Mouse (Mus musculus): ENCODE data around the gene Col9a3. TPM values are rescaled to one million over a fixed set of nuclear protein-coding genes. Genes with fewer than 3 reads are reported as not detected.

Col9a3 gene
- total and polyA plus RNA-seq, 2 experiments from 2014 or later, result 29.8 to 47.6 TPM

DNA sequence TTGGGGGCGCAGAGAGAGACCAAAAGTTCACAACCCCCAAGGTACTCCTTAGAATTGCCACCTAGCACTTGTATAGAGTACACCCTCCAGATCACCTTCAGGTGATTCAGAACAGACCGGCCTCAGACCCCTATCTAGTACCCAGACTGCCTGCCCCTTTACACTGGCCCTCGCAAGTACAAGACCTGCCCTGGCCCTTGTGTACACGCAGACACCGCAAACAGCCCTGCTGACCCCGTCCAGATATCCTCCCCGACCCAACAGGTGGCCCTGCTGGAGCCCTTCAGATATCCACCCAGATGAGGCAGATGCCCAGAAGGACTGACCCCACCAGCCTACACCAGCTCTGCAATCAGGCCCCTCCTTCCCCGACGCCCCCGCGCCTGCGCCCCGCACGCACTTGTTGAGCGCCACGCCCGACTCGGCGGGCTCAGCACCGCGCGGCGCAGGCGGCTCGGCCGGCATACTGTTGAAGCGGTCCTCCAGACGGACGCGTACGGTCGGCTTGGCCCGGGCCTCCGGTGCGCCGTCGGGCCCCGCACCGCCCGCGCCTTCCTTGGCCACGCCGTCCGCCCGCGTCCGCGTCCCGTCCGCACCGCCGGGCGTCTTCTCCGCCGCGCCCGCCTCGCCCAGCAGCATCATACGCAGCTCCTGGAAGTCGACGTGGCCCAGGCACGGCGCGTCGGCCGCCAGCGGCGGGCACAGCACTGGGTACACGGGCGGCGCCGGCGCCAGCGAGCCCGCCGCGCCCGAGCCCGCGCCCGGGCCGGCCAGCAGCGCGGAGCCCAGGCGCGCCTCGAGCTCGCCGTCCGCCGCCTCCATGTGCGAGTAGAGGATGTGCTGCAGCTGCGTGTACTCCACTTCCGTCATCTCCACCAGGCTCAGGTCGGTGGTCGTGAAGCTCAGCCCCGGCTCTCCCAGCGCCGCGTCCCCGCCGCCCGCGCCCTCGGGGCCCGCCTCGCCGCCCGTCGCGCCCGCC lies 44.3 kb downstream of the Col9a3 start:
- WGBS, result 4% methylated on average over 95 of the region's 112 CpGs
- Histone ChIP-seq H3K4me1 (ENCODE audit: insufficient read depth, low read length) (no peaks in the 10 kb centered on the region), H3K9me3 (ENCODE audit: low read length) (peaks cover 19% of the 10 kb centered on the region; the same call in 1 of the 2 replicates), H3K36me3 (ENCODE audit: insufficient read depth, low read length) (no peaks in the 10 kb centered on the region), H3K4me3 (ENCODE audit: low read depth, low read length) (peak overlapping the region; percentile 40), H3K27ac (ENCODE audit: low read depth, low read length) (no peak overlapping the region), H3K27me3 (ENCODE audit: insufficient read depth, low read length) (peaks cover 33% of the 10 kb centered on the region), H3K9ac (replicated peaks; ENCODE audit: low read length, poor library complexity, severe bottlenecking) (peak overlapping the region; percentile 8; the same call in 1 of the 2 replicates), H3K4me2 (ENCODE audit: low read depth, low read length, poor library complexity, severe bottlenecking) (peak overlapping the region; percentile 43)
- ATAC-seq (ENCODE audit: low FRiP score), result peak; percentile 52; the same call in 1 of the 2 replicates
- no peak for TF ChIP-seq CTCF (IDR thresholded peaks at IDR 0.05)
- DNase-seq (ENCODE audit: low spot score), result no peak

DNA sequence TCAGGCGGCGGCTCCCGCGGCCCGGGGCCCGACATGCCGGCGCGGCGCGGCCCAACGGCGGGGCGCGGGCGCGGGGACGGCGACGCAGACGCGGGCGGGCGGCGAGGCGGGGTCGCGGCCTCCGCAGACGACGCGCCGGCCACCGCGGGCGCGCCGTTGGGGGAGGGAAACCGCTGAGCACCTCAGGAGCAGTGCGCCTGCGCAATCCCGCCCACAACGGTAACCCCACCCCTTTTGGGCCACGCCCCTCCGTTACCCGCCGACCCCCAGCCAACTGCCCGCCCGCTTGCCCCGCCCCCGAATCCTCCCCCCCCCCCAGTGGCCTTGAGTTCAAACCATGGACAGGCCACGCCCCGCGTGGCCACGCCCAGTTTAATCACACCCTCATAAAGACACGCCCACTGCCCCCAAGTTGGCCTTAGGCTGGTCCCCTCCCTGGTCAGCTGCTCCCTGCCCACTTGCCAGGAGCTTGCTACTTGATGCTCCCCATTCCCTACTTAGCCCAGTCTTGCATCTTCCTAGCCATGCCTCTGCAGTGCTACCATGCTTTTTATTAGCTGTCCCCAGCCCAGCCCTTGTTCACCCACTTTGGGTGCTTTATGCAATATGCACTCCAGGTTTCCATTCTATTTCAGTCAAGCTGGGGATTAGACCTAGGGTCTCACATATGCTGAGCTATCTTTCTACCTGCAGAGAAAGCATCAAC lies 45.1 kb downstream of the Col9a3 start, which contains the start of gene Tcfl5:
Gene Tcfl5 (minus strand): TSS at position 154 of the 706 bp plus-strand sequence.
- no peak for TF ChIP-seq CTCF (IDR thresholded peaks at IDR 0.05)
- H3K9ac ChIP-seq (replicated peaks; ENCODE audit: low read length, poor library complexity, severe bottlenecking), result peak within 1 kb of the TSS; percentile 8; the same call in 1 of the 2 replicates

DNA sequence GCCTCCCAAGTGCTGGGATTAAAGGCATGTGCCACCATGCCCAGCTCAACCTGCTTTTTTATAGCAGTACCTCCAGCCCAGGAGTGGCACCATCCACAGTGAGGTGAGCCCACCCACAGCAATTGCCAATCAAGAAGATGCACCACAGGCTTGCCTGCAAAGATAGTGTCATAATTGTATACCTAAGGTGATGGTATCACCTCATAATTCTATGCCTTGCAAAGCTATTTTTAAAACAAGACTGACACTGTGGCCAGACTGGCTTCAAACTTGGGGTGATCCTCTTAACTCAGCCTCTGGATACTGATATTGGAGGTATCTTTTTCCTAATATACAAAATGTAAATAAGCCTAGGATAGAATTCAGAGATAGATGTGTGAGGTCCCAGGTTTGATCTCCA lies 46.0 kb downstream of the Col9a3 start:
- Histone ChIP-seq H3K27me3 (ENCODE audit: insufficient read depth, low read length) (peaks cover 33% of the 10 kb centered on the region), H3K9me3 (ENCODE audit: low read length) (peaks cover 19% of the 10 kb centered on the region; the same call in 1 of the 2 replicates), H3K9ac (replicated peaks; ENCODE audit: low read length, poor library complexity, severe bottlenecking) (no peak overlapping the region), H3K4me2 (ENCODE audit: low read depth, low read length, poor library complexity, severe bottlenecking) (no peak overlapping the region), H3K36me3 (ENCODE audit: insufficient read depth, low read length) (no peaks in the 10 kb centered on the region), H3K4me3 (ENCODE audit: low read depth, low read length) (no peak overlapping the region), H3K4me1 (ENCODE audit: insufficient read depth, low read length) (no peaks in the 10 kb centered on the region), H3K27ac (ENCODE audit: low read depth, low read length) (no peak overlapping the region)
- ATAC-seq (ENCODE audit: low FRiP score) (no peak), DNase-seq (ENCODE audit: low spot score) (no peak)
- no peak for TF ChIP-seq CTCF (IDR thresholded peaks at IDR 0.05)

More for the DNA sequence above, 45.1 kb downstream of the Col9a3 start, which contains the start of gene Tcfl5:
- ATAC-seq (ENCODE audit: low FRiP score), result no peak
- 2% methylated on average over 34 of the region's 56 CpGs for WGBS
- H3K4me3 ChIP-seq (ENCODE audit: low read depth, low read length), result peak within 1 kb of the TSS; percentile 40
- H3K27ac ChIP-seq (ENCODE audit: low read depth, low read length), result no peak within 1 kb of the TSS
- no peak for DNase-seq (ENCODE audit: low spot score)
- H3K9me3 ChIP-seq (ENCODE audit: low read length), result peaks cover 19% of the 10 kb centered on the region; the same call in 1 of the 2 replicates
- peaks cover 33% of the 10 kb centered on the region for H3K27me3 ChIP-seq (ENCODE audit: insufficient read depth, low read length)
- no peaks in the 10 kb centered on the region for H3K4me1 ChIP-seq (ENCODE audit: insufficient read depth, low read length)
- peak within 1 kb of the TSS; percentile 43 for H3K4me2 ChIP-seq (ENCODE audit: low read depth, low read length, poor library complexity, severe bottlenecking)
- H3K36me3 ChIP-seq (ENCODE audit: insufficient read depth, low read length), result no peaks in the 10 kb centered on the region

DNA sequence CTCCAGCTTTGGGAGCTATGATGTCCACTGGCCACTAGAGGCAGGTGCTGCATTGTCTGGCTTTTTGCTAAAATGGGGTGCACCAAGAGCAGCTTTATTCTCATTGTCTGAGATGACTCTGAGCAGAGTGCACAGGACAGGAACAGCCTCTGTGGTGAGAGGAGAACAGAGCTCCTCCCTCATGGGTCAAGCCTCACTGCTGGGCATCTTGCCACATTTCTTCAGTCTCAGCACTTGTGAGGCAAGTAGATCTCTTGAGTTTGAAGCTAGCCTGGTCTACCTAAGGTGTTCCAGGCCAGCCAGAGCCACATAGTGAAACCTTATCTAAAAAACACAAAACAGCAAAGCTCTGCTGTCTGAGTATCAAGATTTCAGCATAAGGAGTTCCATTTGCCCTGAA lies 49.3 kb downstream of the Col9a3 start:
- no peak overlapping the region for H3K4me3 ChIP-seq (ENCODE audit: low read depth, low read length)
- H3K9me3 ChIP-seq (ENCODE audit: low read length), result peaks cover 19% of the 10 kb centered on the region; the same call in 1 of the 2 replicates
- H3K4me2 ChIP-seq (ENCODE audit: low read depth, low read length, poor library complexity, severe bottlenecking), result no peak overlapping the region
- peaks cover 12% of the 10 kb centered on the region; the same call in 1 of the 2 replicates for H3K27me3 ChIP-seq (ENCODE audit: insufficient read depth, low read length)
- DNase-seq (ENCODE audit: low spot score) (no peak), ATAC-seq (ENCODE audit: low FRiP score) (no peak)
- H3K36me3 ChIP-seq (ENCODE audit: insufficient read depth, low read length), result no peaks in the 10 kb centered on the region
- H3K4me1 ChIP-seq (ENCODE audit: insufficient read depth, low read length), result no peaks in the 10 kb centered on the region
- no peak overlapping the region for H3K9ac ChIP-seq (replicated peaks; ENCODE audit: low read length, poor library complexity, severe bottlenecking)
- H3K27ac ChIP-seq (ENCODE audit: low read depth, low read length), result no peak overlapping the region
- TF ChIP-seq CTCF (IDR thresholded peaks at IDR 0.05), result 0 out of 2 replicates have a peak, but pooled peaks have one; percentile 2

DNA sequence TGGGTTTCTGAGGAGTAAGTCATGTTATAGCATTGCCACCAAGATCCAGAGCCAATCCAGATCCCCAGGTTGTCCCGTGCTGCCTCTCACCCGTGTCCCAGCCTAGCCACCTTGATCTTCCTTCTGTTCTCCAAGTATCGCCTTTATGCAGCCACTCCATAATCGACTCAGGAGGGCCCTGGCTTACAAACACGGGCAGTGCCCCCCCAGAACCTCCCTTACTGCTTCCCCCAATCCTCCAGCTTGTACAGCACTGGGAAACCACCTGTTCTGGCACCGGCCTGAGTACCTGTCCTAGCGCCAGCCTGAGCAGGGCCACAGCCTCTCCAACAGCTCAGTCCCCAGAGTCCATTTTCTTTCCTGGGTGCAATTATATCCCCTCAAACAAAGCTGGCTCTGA lies 57.1 kb downstream of the Col9a3 start:
- DNase-seq (ENCODE audit: low spot score) (no peak), ATAC-seq (ENCODE audit: low FRiP score) (no peak)
- H3K4me1 ChIP-seq (ENCODE audit: insufficient read depth, low read length), result no peaks in the 10 kb centered on the region
- no peaks in the 10 kb centered on the region for H3K27me3 ChIP-seq (ENCODE audit: insufficient read depth, low read length)
- H3K27ac ChIP-seq (ENCODE audit: low read depth, low read length), result no peak overlapping the region
- no peaks in the 10 kb centered on the region for H3K9me3 ChIP-seq (ENCODE audit: low read length)
- no peak for TF ChIP-seq CTCF (IDR thresholded peaks at IDR 0.05)
- no peaks in the 10 kb centered on the region for H3K36me3 ChIP-seq (ENCODE audit: insufficient read depth, low read length)
- no peak overlapping the region for H3K9ac ChIP-seq (replicated peaks; ENCODE audit: low read length, poor library complexity, severe bottlenecking)
- H3K4me2 ChIP-seq (ENCODE audit: low read depth, low read length, poor library complexity, severe bottlenecking), result no peak overlapping the region
- WGBS, result 84% methylated on average over 7 of the region's 7 CpGs
- H3K4me3 ChIP-seq (ENCODE audit: low read depth, low read length), result no peak overlapping the region
